Mouse (Mus musculus): ENCODE measurements around the gene Itga10.

DNA sequence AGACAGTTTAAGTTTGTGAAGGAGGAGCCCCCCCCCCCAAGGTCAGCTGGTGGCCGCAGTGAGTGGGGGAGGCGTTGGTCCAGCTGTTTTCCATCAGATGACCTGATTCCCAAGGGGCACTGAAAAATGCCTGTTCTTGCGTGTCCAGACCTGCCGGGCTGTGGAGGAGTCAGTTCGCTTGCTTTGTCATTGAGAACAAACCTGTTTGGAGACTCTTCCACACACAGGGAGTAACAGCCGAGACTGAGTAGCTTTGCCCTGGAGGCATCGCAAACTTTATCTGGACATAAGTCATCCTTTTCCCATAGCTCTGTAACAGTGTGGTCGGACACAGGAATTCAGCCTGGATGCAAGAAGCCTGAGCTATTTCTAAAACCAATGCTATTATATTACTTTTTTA lies 29.1 kb downstream of the Itga10 start:
- TF ChIP-seq CTCF (IDR thresholded peaks at IDR 0.05; ENCODE audit: borderline replicate concordance, insufficient read depth, low read depth, low read length) (no peak), POLR2A (IDR thresholded peaks at IDR 0.05; ENCODE audit: borderline replicate concordance, insufficient read depth, low read length) (no peak)
